Mouse (Mus musculus): ENCODE data around the gene Vps39. TPM values are rescaled to one million over a fixed set of nuclear protein-coding genes. Genes with fewer than 3 reads are reported as not detected.

The Vps39 gene
- total RNA-seq (2021): 10 to 100 TPM; 34.4 to 35.4 TPM
- long read RNA-seq, experiment 1, full-length matches to known transcripts: 25 of 36 reads
- long read RNA-seq, experiment 1, partial matches to known transcripts: 4 of 36 reads
- long read RNA-seq, experiment 1, other reads (novel, unspliced or antisense): 7 of 36 reads
- long read RNA-seq, experiment 2, full-length matches to known transcripts: 5 of 16 reads
- long read RNA-seq, experiment 2, partial matches to known transcripts: 1 of 16 reads
- long read RNA-seq, experiment 2, other reads (novel, unspliced or antisense): 10 of 16 reads

- DNase-seq: peak; percentile 93 to 94
Measured at GRCm38 (mm10) chr2:120352682-120353646, at the start of gene Vps39. Gene Vps39 (minus strand): TSS chr2:120353137.

- no peak for DNase-seq
Measured at GRCm38 (mm10) chr2:120397951-120398350, 45.0 kb upstream of the Vps39 start.

GRCm38 (mm10) chr2:120392406-120392805 is 39.5 kb upstream of the Vps39 start:
- no peak for DNase-seq

DNA sequence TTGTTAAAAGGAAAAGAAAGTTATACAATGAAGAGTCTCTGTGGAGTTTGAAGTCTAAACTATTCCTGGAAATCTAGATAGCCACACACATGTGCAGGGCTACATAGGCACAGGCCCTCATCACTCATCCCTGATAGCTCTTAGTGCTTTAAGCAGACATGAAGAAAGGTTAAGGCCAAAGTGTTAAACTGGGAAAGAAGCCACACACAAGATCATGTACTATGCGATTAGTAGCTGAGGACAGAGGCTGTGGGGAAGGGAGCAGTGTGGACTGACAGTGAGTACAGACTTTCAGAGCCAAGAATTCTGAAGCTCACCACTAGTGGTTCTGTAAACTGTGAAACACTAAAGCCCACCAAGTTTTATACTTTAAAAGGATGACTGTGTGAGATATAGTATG is 38.0 kb upstream of the Vps39 start:
- peak; percentile 15 to 28 for DNase-seq

DNA sequence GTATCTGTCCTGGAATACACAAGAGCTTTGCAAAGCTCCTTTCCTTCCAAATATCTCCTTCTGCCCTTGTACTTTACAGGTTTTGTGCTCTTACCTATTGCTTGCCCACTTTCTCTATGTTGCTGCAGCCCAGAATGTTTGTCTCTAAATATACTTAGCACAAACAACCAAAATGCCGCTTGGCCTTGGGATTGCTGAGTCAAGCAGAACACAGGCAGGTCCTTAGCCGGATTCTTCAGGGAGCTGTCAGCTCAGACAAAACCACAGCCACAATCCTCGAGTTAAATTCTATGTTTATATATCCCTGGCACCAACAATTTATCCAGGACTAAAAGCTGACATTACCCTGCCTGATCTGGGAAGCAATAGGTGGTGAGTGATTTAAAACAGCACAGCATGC is 36.4 kb upstream of the Vps39 start:
- no peak for DNase-seq

DNA sequence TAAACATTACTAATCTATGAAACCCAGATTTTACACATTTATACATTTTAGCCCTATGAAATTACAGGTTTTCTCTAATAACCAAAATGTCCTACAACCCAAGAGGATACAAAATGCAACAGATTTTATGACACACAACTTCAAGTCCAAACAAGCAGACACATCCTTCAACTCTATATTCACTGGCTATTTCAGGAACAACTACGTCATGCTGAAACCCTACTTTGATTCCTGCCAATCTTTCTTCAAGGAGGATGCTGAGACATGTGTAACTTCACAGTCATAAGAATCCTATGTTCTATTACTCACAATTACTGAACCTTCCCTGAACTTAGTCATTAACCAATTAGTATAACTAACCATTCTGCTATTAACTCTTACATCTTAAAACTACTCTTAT is 34.4 kb upstream of the Vps39 start:
- DNase-seq: no peak

DNA sequence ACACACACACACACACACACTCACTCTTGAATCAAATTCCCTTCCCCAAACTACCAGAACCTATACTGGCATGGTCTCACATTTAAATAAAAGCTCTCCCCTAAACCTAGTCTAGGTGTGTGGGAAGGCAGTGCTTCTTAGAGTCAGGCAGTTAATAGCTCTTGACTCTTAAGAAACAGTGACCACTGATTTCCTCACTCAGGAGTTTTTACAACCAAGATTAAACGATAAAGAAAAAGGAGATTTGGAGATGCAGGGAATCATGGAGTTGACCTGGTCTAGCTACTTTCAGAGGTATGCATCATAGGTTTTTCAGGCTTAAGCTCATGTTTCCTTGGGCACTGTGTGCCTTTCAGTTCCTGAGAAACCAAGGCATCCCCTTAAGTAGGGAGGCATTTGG is 33.3 kb upstream of the Vps39 start:
- DNase-seq: no peak

GRCm38 (mm10) chr2:120373858-120374257 is 20.9 kb upstream of the Vps39 start:
- DNase-seq: no peak

- no peak for DNase-seq
Measured at GRCm38 (mm10) chr2:120367416-120368207, 14.7 kb upstream of the Vps39 start.

DNA sequence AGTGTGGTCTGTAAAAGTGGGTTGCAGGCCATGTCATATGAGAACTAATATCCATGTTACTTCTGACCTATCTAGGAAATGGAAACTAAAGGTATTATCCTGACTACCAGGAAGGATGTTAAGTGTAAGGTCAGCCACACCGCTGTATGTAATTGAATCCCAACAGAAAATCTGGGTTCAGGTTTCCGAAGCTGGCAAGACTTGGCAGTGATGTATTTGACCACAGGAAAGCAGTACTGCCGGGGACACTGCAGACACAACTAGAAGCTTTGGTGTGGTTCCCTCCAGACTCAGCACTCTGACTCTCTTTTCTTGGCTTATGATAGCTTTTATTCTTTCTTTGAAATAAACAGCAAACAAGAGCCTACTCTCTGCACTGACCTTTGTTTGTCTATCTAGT is 13.6 kb upstream of the Vps39 start:
- no peak for DNase-seq

GRCm38 (mm10) chr2:120360425-120360824 is 7.5 kb upstream of the Vps39 start:
- no peak for DNase-seq

DNA sequence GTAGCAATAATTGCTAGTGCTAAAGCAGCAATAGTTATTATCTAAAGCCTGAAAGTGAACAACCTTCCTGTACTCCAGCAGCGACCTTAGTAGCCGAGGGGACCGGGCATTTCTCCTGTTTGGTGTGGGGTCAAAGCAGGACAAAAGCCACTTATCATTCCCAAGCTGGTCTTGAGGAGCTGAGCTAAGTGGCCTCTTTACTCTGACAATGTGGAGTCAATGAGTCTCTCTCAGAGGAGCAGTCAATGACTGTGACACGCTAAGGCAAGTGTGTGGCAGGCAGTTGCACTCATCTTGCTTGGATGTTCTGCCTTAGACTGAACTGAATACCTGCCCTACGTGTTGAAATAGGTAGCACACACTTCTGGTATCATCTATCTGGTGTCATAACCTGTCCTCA is 1.6 kb downstream of the Vps39 start:
- DNase-seq: no peak

- peak; percentile 46 to 75 for DNase-seq
Measured at GRCm38 (mm10) chr2:120348120-120348519, 4.8 kb downstream of the Vps39 start.

- DNase-seq: no peak
Measured at GRCm38 (mm10) chr2:120341741-120342140, 11.2 kb downstream of the Vps39 start.

GRCm38 (mm10) chr2:120337886-120338285 is 15.1 kb downstream of the Vps39 start:
- no peak for DNase-seq

GRCm38 (mm10) chr2:120331575-120331974 is 21.4 kb downstream of the Vps39 start:
- no peak for DNase-seq

GRCm38 (mm10) chr2:120315077-120315476 is 37.9 kb downstream of the Vps39 start:
- DNase-seq: no peak

DNA sequence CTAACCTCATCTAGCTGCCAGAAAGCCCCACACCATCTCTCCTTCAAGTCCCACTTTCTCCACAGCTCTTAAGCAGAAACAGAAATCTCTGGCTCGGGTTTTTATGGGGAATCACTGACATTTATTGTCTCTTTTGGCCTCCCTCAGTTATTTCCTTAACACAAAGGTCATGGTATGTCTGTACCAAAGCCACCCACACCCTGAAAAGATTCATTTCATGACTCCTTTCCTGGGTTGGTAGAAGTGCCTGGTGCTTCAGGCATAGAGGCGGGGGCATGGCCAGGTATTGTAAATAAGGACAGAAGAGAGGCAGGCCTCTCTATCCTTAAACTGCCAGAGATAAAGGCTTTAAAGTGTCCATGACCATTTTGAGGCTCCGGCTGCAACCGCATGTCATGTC is 38.5 kb downstream of the Vps39 start:
- no peak for DNase-seq

- no peak for DNase-seq
Measured at GRCm38 (mm10) chr2:120313976-120314375, 39.0 kb downstream of the Vps39 start, which contains the start of gene Pla2g4f. Gene Pla2g4f (minus strand): TSS chr2:120314165.

DNA sequence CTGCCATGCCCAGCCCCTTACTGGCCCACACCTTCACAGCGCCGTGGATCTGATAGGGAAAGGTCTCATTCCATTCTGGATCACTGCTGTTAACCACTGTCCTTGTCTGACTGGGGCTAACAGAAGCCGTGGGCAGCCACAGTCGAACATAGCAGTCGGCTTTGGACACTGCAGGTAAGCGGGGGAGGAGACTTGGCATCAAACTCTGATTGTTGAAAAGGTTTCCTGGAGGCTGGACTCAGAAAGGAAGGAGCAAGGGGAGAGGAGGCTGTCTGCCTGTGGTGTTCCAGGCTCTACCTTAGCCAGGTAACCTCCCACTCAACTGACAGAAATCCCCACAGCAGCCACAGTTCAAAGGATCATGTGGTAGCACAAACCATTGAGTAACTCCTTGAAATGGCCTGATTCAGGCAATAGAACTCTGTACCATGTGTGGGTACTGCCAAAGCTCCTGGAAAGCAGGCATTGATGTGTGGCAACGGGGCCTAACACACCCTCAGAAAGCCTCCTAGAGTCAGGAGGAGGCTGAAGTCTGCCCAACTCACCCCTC is 40.6 kb downstream of the Vps39 start:
- DNase-seq: no peak

GRCm38 (mm10) chr2:120304113-120304512 is 48.8 kb downstream of the Vps39 start:
- no peak for DNase-seq

GRCm38 (mm10) chr2:120301076-120301475 is 51.9 kb downstream of the Vps39 start:
- DNase-seq: no peak

Measured in heart, adult 18-20 months (tissue).